Mouse (Mus musculus): ENCODE data around the gene Clcn6.

Gene Clcn6

GRCm38 (mm10) chr4:148038600-148039253, at the start of gene Clcn6, which contains the start of gene Mthfr:
Gene Clcn6, minus strand, starts transcription at chr4:148038821.
Gene Mthfr, plus strand, starts transcription at chr4:148039077.
- DNase-seq, result peak; percentile 99

- peak; percentile 95 for DNase-seq
These were observed 49.4 kb upstream of the Clcn6 start, which contains the start of gene Agtrap for GRCm38 (mm10) chr4:148087907-148088527. Gene Agtrap, minus strand, starts transcription at chr4:148088031.

- DNase-seq, result no peak
These were observed 48.7 kb upstream of the Clcn6 start for GRCm38 (mm10) chr4:148087091-148087906.

- DNase-seq, result no peak
These were observed 47.3 kb upstream of the Clcn6 start for GRCm38 (mm10) chr4:148085907-148086305.

- no peak for DNase-seq
These were observed 46.7 kb upstream of the Clcn6 start for GRCm38 (mm10) chr4:148085131-148085906.

- no peak for DNase-seq
These were observed 45.7 kb upstream of the Clcn6 start for GRCm38 (mm10) chr4:148084261-148084714.

- no peak for DNase-seq
These were observed 44.7 kb upstream of the Clcn6 start for GRCm38 (mm10) chr4:148083176-148083899.

- peak; percentile 51 for DNase-seq
These were observed 43.8 kb upstream of the Clcn6 start for GRCm38 (mm10) chr4:148082257-148083044.

GRCm38 (mm10) chr4:148081201-148081600, 42.6 kb upstream of the Clcn6 start:
- no peak for DNase-seq

GRCm38 (mm10) chr4:148080597-148080973, 42.0 kb upstream of the Clcn6 start:
- DNase-seq, result no peak

- DNase-seq, result no peak
These were observed 41.4 kb upstream of the Clcn6 start for GRCm38 (mm10) chr4:148079944-148080596.

- no peak for DNase-seq
These were observed 40.6 kb upstream of the Clcn6 start for GRCm38 (mm10) chr4:148079212-148079611.

GRCm38 (mm10) chr4:148075881-148076280, 37.3 kb upstream of the Clcn6 start:
- DNase-seq, result no peak

GRCm38 (mm10) chr4:148075259-148075658, 36.6 kb upstream of the Clcn6 start:
- DNase-seq, result peak; percentile 71

GRCm38 (mm10) chr4:148074521-148075189, 36.0 kb upstream of the Clcn6 start:
- DNase-seq, result no peak

GRCm38 (mm10) chr4:148071508-148071907, 32.9 kb upstream of the Clcn6 start:
- no peak for DNase-seq

- no peak for DNase-seq
These were observed 31.1 kb upstream of the Clcn6 start for GRCm38 (mm10) chr4:148069602-148070218.

- no peak for DNase-seq
These were observed 28.7 kb upstream of the Clcn6 start for GRCm38 (mm10) chr4:148067346-148067745.

GRCm38 (mm10) chr4:148066401-148066744, 27.8 kb upstream of the Clcn6 start:
- DNase-seq, result no peak
